Mouse (Mus musculus) stomach, postnatal 0 days (tissue): ENCODE measurements around the gene Mab21l2.

Experiments used
- CTCF ChIP-seq: IDR thresholded peaks from 2 replicates; pipeline ENCODE4 v1.5.1; 2016; ENCODE audit warnings: antibody characterized with exemption, low read depth, mild to moderate bottlenecking, moderate library complexity
- EP300 ChIP-seq: optimal IDR thresholded peaks from 2 replicates; pipeline ENCODE3; 2016; ENCODE audit warnings: antibody characterized with exemption

DNA sequence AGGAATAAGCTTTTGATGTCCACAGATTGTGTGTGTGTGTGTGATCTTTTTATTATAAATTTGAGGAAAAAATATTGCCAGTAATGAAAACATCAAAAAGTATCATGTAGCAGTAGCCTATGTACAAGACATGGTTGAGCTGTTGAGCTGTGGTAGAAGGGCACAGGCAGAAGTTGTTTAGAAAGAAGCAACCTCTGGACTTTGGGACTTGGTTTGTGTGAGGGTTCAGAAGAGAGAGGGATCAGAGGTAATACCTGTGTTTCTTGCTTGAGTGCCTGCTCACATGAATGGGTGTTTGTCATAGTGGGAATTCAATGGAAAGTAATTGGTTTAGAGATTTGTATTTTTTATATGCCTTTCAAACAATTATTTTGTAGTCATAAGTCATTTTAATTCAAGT, 47.8 kb downstream of the Mab21l2 start:
- TF ChIP-seq CTCF (no peak), EP300 (no peak)
